Mouse (Mus musculus) hindbrain, embryonic 15.5 days (tissue): ENCODE data around the gene Spon1. TPM values are rescaled to one million over a fixed set of nuclear protein-coding genes. Genes with fewer than 3 reads are reported as not detected.

Experiments used
- ATAC-seq: fragments of 200-750 bp; cut with Nextera tagmentation; 2 replicates; pipeline ENCODE4 v1.8.0; 2017; ENCODE audit warnings: low read depth, moderate number of reproducible peaks, moderate TSS enrichment; ENCODE audit not compliant: low FRiP score
- H3K27ac ChIP-seq: fragments of 300-500 bp; sonication (generic); replicated peaks from 2 replicates; pipeline ENCODE4 v1.5.1; 2015; ENCODE audit warnings: mild to moderate bottlenecking, inconsistent platforms
- H3K27me3 ChIP-seq: fragments of 300-500 bp; sonication (generic); 2 replicates; pipeline ENCODE4 v1.6.1; 2015; ENCODE audit warnings: control low read depth, inconsistent platforms
- H3K36me3 ChIP-seq: fragments of 300-500 bp; sonication (generic); 2 replicates; pipeline ENCODE4 v1.6.1; 2015; ENCODE audit warnings: control low read depth, inconsistent platforms
- H3K4me1 ChIP-seq: fragments of 300-500 bp; sonication (generic); replicated peaks from 2 replicates; pipeline ENCODE4 v1.6.1; 2015; ENCODE audit warnings: control low read depth, inconsistent platforms
- H3K4me2 ChIP-seq: fragments of 300-500 bp; sonication (generic); 2 replicates; pipeline ENCODE4 v1.6.1; 2015; ENCODE audit warnings: moderate library complexity, mild to moderate bottlenecking, inconsistent platforms
- H3K4me3 ChIP-seq: fragments of 300-500 bp; sonication (generic); 2 replicates; pipeline ENCODE4 v1.5.1; 2015; ENCODE audit warnings: mild to moderate bottlenecking, inconsistent platforms
- H3K9ac ChIP-seq: fragments of 300-500 bp; sonication (generic); 2 replicates; pipeline ENCODE4 v1.6.1; 2015; ENCODE audit warnings: inconsistent platforms
- H3K9me3 ChIP-seq: fragments of 300-500 bp; sonication (generic); 2 replicates; pipeline ENCODE4 v1.6.1; 2016; ENCODE audit warnings: control low read depth, inconsistent platforms
- WGBS: fragments of 180-500 bp; shearing (Covaris S2); methylation state at CpG from one replicate; pipeline ENCODE4 v1.1.7; 2015; 5-methylcytosine and 5-hydroxymethylcytosine counted together
- polyA plus RNA-seq: library from polyadenylated mRNA; unstranded; fragments of >200 nt; fragmentation: Nextera tagmentation; extraction: Ambion mirVana; gene quantifications from 2 replicates; pipeline ENCODE4 v1.2.1, GENCODE M21; 2015

Gene Spon1
- polyA plus RNA-seq, 1 experiment from 2014 or later, result 73.6 TPM

GRCm38 (mm10) chr7:113759212-113759611 is 6.6 kb upstream of the Spon1 start:
- peak; percentile 65; the same call in 1 of the 2 replicates for ATAC-seq
- Histone ChIP-seq H3K36me3 (no peaks in the 10 kb centered on the region), H3K27ac (no peak overlapping the region)

GRCm38 (mm10) chr7:113765133-113765532 is 665 bp upstream of the Spon1 start:
- Histone ChIP-seq H3K4me1 (peaks cover 32% of the 10 kb centered on the region), H3K4me3 (no peak overlapping the region), H3K9me3 (no peaks in the 10 kb centered on the region), H3K9ac (no peak overlapping the region), H3K27ac (no peak overlapping the region), H3K4me2 (peak overlapping the region; percentile 98), H3K36me3 (no peaks in the 10 kb centered on the region), H3K27me3 (peaks cover 17% of the 10 kb centered on the region; the same call in 1 of the 2 replicates)
- WGBS, result 82% methylated on average over 5 of the region's 5 CpGs
- no peak for ATAC-seq

More at GRCm38 (mm10) chr7:113759212-113759611, 6.6 kb upstream of the Spon1 start:
- Histone ChIP-seq H3K9ac (no peak overlapping the region), H3K9me3 (no peaks in the 10 kb centered on the region), H3K4me3 (no peak overlapping the region), H3K4me2 (no peak overlapping the region), H3K27me3 (peaks cover 11% of the 10 kb centered on the region; the same call in 1 of the 2 replicates), H3K4me1 (no peaks in the 10 kb centered on the region; the same call in 1 of the 2 replicates)
- WGBS, result 8% methylated on average over 1 of the region's 1 CpGs

- ATAC-seq, result peak; percentile 36; the same call in 1 of the 2 replicates
- Histone ChIP-seq H3K9me3 (no peaks in the 10 kb centered on the region), H3K9ac (peak overlapping the region; percentile 61), H3K27me3 (peaks cover 15% of the 10 kb centered on the region; the same call in 1 of the 2 replicates), H3K27ac (peak overlapping the region; percentile 68), H3K4me2 (peak overlapping the region; percentile 98), H3K36me3 (no peaks in the 10 kb centered on the region), H3K4me3 (peak overlapping the region; percentile 55), H3K4me1 (peaks cover 32% of the 10 kb centered on the region)
- under 1% methylated on average over 27 of the region's 27 CpGs for WGBS
Measured at GRCm38 (mm10) chr7:113766498-113766941, 722 bp downstream of the Spon1 start.

- 0 out of 2 replicates have a peak overlapping the region, but pooled peaks have one; percentile 7 for H3K27ac ChIP-seq
Measured at GRCm38 (mm10) chr7:113767546-113767945, 1.7 kb downstream of the Spon1 start.

GRCm38 (mm10) chr7:113768174-113768935 is 2.6 kb downstream of the Spon1 start:
- H3K9ac ChIP-seq, result no peak overlapping the region

More at GRCm38 (mm10) chr7:113767546-113767945, 1.7 kb downstream of the Spon1 start:
- peaks cover 32% of the 10 kb centered on the region for H3K4me1 ChIP-seq
- peak overlapping the region; percentile 55 for H3K4me3 ChIP-seq
- no peak for ATAC-seq
- no peaks in the 10 kb centered on the region for H3K36me3 ChIP-seq
- no peaks in the 10 kb centered on the region for H3K9me3 ChIP-seq
- 14% methylated on average over 6 of the region's 6 CpGs for WGBS
- peaks cover 15% of the 10 kb centered on the region; the same call in 1 of the 2 replicates for H3K27me3 ChIP-seq
- H3K9ac ChIP-seq, result 0 out of 2 replicates have a peak overlapping the region, but pooled peaks have one; percentile 0
- peak overlapping the region; percentile 98 for H3K4me2 ChIP-seq

GRCm38 (mm10) chr7:113769281-113769680 is 3.5 kb downstream of the Spon1 start:
- H3K4me1 ChIP-seq, result peaks cover 32% of the 10 kb centered on the region
- no peaks in the 10 kb centered on the region for H3K9me3 ChIP-seq
- peak overlapping the region; percentile 98 for H3K4me2 ChIP-seq
- peak overlapping the region; percentile 56 for H3K27ac ChIP-seq
- no peak for ATAC-seq
- peaks cover 15% of the 10 kb centered on the region; the same call in 1 of the 2 replicates for H3K27me3 ChIP-seq
- 16% methylated on average over 6 of the region's 6 CpGs for WGBS
- H3K36me3 ChIP-seq, result no peaks in the 10 kb centered on the region
- no peak overlapping the region for H3K9ac ChIP-seq
- H3K4me3 ChIP-seq, result peak overlapping the region; percentile 11; the same call in 1 of the 2 replicates

More at GRCm38 (mm10) chr7:113768174-113768935, 2.6 kb downstream of the Spon1 start:
- peaks cover 15% of the 10 kb centered on the region; the same call in 1 of the 2 replicates for H3K27me3 ChIP-seq
- ATAC-seq, result no peak
- H3K36me3 ChIP-seq, result no peaks in the 10 kb centered on the region
- H3K4me3 ChIP-seq, result peak overlapping the region; percentile 55
- peak overlapping the region; percentile 98 for H3K4me2 ChIP-seq
- peaks cover 32% of the 10 kb centered on the region for H3K4me1 ChIP-seq
- H3K9me3 ChIP-seq, result no peaks in the 10 kb centered on the region
- WGBS, result 61% methylated on average over 6 of the region's 6 CpGs
- H3K27ac ChIP-seq, result 0 out of 2 replicates have a peak overlapping the region, but pooled peaks have one; percentile 7

- Histone ChIP-seq H3K4me1 (peaks cover 12% of the 10 kb centered on the region; the same call in 1 of the 2 replicates), H3K4me2 (no peak overlapping the region), H3K9me3 (no peaks in the 10 kb centered on the region), H3K27me3 (0 out of 2 replicates have a peak, but pooled peaks cover 11% of the 10 kb centered on the region), H3K36me3 (no peaks in the 10 kb centered on the region), H3K4me3 (no peak overlapping the region), H3K27ac (no peak overlapping the region), H3K9ac (no peak overlapping the region)
- no peak for ATAC-seq
- 90% methylated on average over 2 of the region's 2 CpGs for WGBS
Measured at GRCm38 (mm10) chr7:113772135-113772534, 6.3 kb downstream of the Spon1 start.

- ATAC-seq, result no peak
- no peak overlapping the region for H3K4me3 ChIP-seq
- H3K36me3 ChIP-seq, result no peaks in the 10 kb centered on the region
- 0 out of 2 replicates have a peak, but pooled peaks cover 11% of the 10 kb centered on the region for H3K27me3 ChIP-seq
- 55% methylated on average over 8 of the region's 8 CpGs for WGBS
- no peak overlapping the region for H3K9ac ChIP-seq
- no peak overlapping the region for H3K27ac ChIP-seq
- H3K4me2 ChIP-seq, result no peak overlapping the region
- H3K9me3 ChIP-seq, result no peaks in the 10 kb centered on the region
- peaks cover 14% of the 10 kb centered on the region; the same call in 1 of the 2 replicates for H3K4me1 ChIP-seq
Measured at GRCm38 (mm10) chr7:113773436-113773835, 7.6 kb downstream of the Spon1 start.

- Histone ChIP-seq H3K36me3 (no peaks in the 10 kb centered on the region), H3K4me2 (no peak overlapping the region), H3K4me1 (peaks cover 11% of the 10 kb centered on the region; the same call in 1 of the 2 replicates), H3K27ac (no peak overlapping the region), H3K9me3 (no peaks in the 10 kb centered on the region), H3K4me3 (no peak overlapping the region), H3K27me3 (0 out of 2 replicates have a peak, but pooled peaks cover 8% of the 10 kb centered on the region), H3K9ac (no peak overlapping the region)
- 16% methylated on average over 7 of the region's 7 CpGs for WGBS
- 0 out of 2 replicates have a peak, but pooled peaks have one; percentile 41 for ATAC-seq
Measured at GRCm38 (mm10) chr7:113774039-113774438, 8.2 kb downstream of the Spon1 start.

- H3K9ac ChIP-seq, result no peak overlapping the region
- H3K27me3 ChIP-seq, result 0 out of 2 replicates have a peak, but pooled peaks cover 4% of the 10 kb centered on the region
- no peaks in the 10 kb centered on the region for H3K9me3 ChIP-seq
- H3K27ac ChIP-seq, result no peak overlapping the region
- no peak overlapping the region for H3K4me3 ChIP-seq
- H3K4me1 ChIP-seq, result 0 out of 2 replicates have a peak, but pooled peaks cover 6% of the 10 kb centered on the region
- WGBS, result 72% methylated on average over 3 of the region's 3 CpGs
- H3K4me2 ChIP-seq, result no peak overlapping the region
- ATAC-seq, result no peak
- H3K36me3 ChIP-seq, result no peaks in the 10 kb centered on the region
Measured at GRCm38 (mm10) chr7:113774906-113775305, 9.1 kb downstream of the Spon1 start.

- WGBS, result 90% methylated on average over 6 of the region's 6 CpGs
- Histone ChIP-seq H3K9ac (no peak overlapping the region), H3K4me2 (no peak overlapping the region), H3K4me1 (0 out of 2 replicates have a peak, but pooled peaks cover 9% of the 10 kb centered on the region), H3K27me3 (no peaks in the 10 kb centered on the region), H3K27ac (no peak overlapping the region), H3K4me3 (no peak overlapping the region), H3K36me3 (no peaks in the 10 kb centered on the region), H3K9me3 (no peaks in the 10 kb centered on the region)
- no peak for ATAC-seq
Measured at GRCm38 (mm10) chr7:113778546-113778945, 12.7 kb downstream of the Spon1 start.

- Histone ChIP-seq H3K27me3 (no peaks in the 10 kb centered on the region), H3K27ac (no peak overlapping the region), H3K4me2 (no peak overlapping the region), H3K9me3 (no peaks in the 10 kb centered on the region), H3K4me3 (no peak overlapping the region), H3K9ac (no peak overlapping the region), H3K36me3 (no peaks in the 10 kb centered on the region), H3K4me1 (0 out of 2 replicates have a peak, but pooled peaks cover 9% of the 10 kb centered on the region)
- no peak for ATAC-seq
- 94% methylated on average over 5 of the region's 5 CpGs for WGBS
Measured at GRCm38 (mm10) chr7:113780286-113780685, 14.5 kb downstream of the Spon1 start.
